Mouse (Mus musculus): ENCODE data around the gene Figla.

DNA sequence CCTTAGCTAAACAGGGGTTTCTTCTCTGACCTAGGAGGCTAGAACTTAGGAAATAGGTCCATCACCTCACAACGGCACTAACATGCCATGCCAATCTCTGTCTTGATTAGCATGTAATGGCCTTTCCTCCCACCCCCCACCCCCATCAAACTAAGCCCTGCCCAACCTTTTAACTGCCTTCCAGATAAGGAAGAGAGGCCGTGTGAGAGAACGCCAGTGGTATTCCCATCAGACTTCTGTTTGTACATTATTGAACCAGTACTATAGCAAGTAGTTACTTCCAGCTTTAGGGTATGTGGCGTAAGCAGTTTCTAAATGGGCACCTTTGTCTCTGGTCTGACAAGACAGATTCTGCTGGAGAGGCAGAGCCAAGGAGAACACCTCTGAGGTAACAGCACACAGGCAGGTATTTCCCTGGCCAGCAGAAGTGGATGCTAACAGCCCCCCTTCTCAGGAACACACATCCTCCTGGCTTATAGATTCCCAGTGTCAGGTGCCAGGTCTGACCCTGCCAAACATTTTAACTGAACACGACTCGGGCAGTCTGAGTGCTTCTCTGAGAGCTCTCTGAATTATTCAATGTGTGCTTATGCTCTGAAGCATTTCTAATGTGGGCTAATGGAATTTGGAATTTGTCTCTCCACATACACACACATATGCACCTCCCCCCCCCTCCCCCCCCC, 34.8 kb downstream of the Figla start:
- TF ChIP-seq CTCF (IDR thresholded peaks at IDR 0.05; ENCODE audit: borderline replicate concordance, control insufficient read depth, extremely low read depth, insufficient read depth, low read length, poor library complexity) = no peak
- TF ChIP-seq POLR2A (IDR thresholded peaks at IDR 0.05; ENCODE audit: control insufficient read depth, extremely low read depth, insufficient read depth, low read length, poor library complexity) = no peak
